Mouse (Mus musculus) gonadal fat pad, adult 2 months (tissue): ENCODE measurements around the gene Ddx21. TPM values are rescaled to one million over a fixed set of nuclear protein-coding genes. Genes with fewer than 3 reads are reported as not detected.

ENCODE experiments used
- DNase-seq: peaks from one replicate; pipeline ENCODE4 v3.0.0-alpha.2; 2012; ENCODE audit warnings: low read depth
- polyA plus RNA-seq: library from polyadenylated mRNA; depleted of rRNA; stranded (reverse); fragments of >200 nt; gene quantifications from 2 replicates; pipeline ENCODE4 v1.2.3, GENCODE M21; 2012

Ddx21 gene
- polyA plus RNA-seq, 1 experiment, result 13.8 TPM

GRCm38 (mm10) chr10:62570126-62570871, 31.8 kb downstream of the Ddx21 start:
- DNase-seq, result no peak

- no peak for DNase-seq
Measured at GRCm38 (mm10) chr10:62568861-62569260, 33.2 kb downstream of the Ddx21 start.

GRCm38 (mm10) chr10:62557736-62558135, 44.3 kb downstream of the Ddx21 start:
- DNase-seq, result no peak

GRCm38 (mm10) chr10:62556558-62556901, 45.6 kb downstream of the Ddx21 start:
- DNase-seq, result no peak

- no peak for DNase-seq
Measured at GRCm38 (mm10) chr10:62555705-62556557, 46.1 kb downstream of the Ddx21 start.

GRCm38 (mm10) chr10:62553611-62554091, 48.4 kb downstream of the Ddx21 start:
- no peak for DNase-seq

GRCm38 (mm10) chr10:62550787-62551300, 51.2 kb downstream of the Ddx21 start:
- no peak for DNase-seq

GRCm38 (mm10) chr10:62549523-62550166, 52.4 kb downstream of the Ddx21 start:
- no peak for DNase-seq

- DNase-seq, result no peak
Measured at GRCm38 (mm10) chr10:62546441-62546840, 55.6 kb downstream of the Ddx21 start.

GRCm38 (mm10) chr10:62545759-62546158, 56.3 kb downstream of the Ddx21 start:
- no peak for DNase-seq

- DNase-seq, result no peak
Measured at GRCm38 (mm10) chr10:62544316-62544715, 57.8 kb downstream of the Ddx21 start.

GRCm38 (mm10) chr10:62543399-62543808, 58.7 kb downstream of the Ddx21 start:
- DNase-seq, result no peak

GRCm38 (mm10) chr10:62542928-62543327, 59.2 kb downstream of the Ddx21 start:
- no peak for DNase-seq

GRCm38 (mm10) chr10:62542507-62542906, 59.6 kb downstream of the Ddx21 start:
- DNase-seq, result no peak

GRCm38 (mm10) chr10:62541499-62541898, 60.6 kb downstream of the Ddx21 start:
- DNase-seq, result no peak

- no peak for DNase-seq
Measured at GRCm38 (mm10) chr10:62540800-62541199, 61.3 kb downstream of the Ddx21 start.

- no peak for DNase-seq
Measured at GRCm38 (mm10) chr10:62534509-62534908, 67.6 kb downstream of the Ddx21 start.

GRCm38 (mm10) chr10:62532832-62533231, 69.2 kb downstream of the Ddx21 start:
- no peak for DNase-seq
